Mouse (Mus musculus) cerebellum, adult 2 months (tissue): ENCODE results near the gene Iffo2.

ENCODE experiments used
- CTCF ChIP-seq: fragments of 200-500 bp; IDR thresholded peaks from 2 replicates; pipeline ENCODE4 v1.5.1; 2011; ENCODE audit warnings: low read depth, mild to moderate bottlenecking, control low read depth, low read length, moderate library complexity, borderline replicate concordance; ENCODE audit not compliant: insufficient read depth
- POLR2A ChIP-seq: fragments of 200-500 bp; IDR thresholded peaks from 2 replicates; pipeline ENCODE4 v1.6.1; 2011; ENCODE audit warnings: low read length, control low read depth, borderline replicate concordance; ENCODE audit not compliant: insufficient read depth

DNA sequence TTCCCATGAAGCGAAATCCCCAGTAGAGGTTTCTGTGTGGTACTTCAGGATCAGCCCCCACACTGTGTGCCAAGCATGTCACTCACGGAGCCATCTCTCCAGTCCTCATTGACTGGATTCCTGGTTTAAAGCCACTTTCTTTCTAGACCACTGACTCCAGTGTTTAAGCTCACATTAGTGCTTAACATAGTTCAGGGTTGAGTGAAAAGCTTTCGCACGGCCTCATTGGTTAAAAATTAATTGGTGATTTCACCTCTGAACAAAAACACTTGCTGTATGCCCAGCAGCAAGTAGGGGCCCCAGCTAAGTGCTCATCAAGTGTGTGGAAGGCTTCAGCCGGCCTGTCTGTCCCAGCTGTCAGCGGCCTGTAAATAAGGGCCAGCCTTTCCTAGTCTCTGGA lies 137.3 kb downstream of the Iffo2 start:
- TF ChIP-seq POLR2A (no peak), CTCF (no peak)
